Mouse (Mus musculus) stomach, embryonic 15.5 days (tissue): ENCODE measurements at regions not wholly inside any gene's neighbourhood (a gene's known extent, or its start where the extent isn't known, plus 50 kb on each side); places are given as distances from the start of the nearest gene placed in this dataset.
"Not testable (repeated sequence)": the region's sequence is repeated elsewhere in the genome, so short reads cannot be mapped to it uniquely, and the experiment has no call there.

Experiments used
- ATAC-seq: fragments of 200-750 bp; cut with Nextera tagmentation; 2 replicates; pipeline ENCODE4 v1.8.0; 2017; ENCODE audit warnings: low read depth, moderate number of reproducible peaks, moderate TSS enrichment; ENCODE audit not compliant: insufficient read depth, low FRiP score
- H3K27ac ChIP-seq: fragments of 300-500 bp; sonication (generic); 2 replicates; pipeline ENCODE4 v1.5.1; 2015; ENCODE audit warnings: mild to moderate bottlenecking, inconsistent platforms
- H3K27me3 ChIP-seq: fragments of 300-500 bp; sonication (generic); replicated peaks from 2 replicates; pipeline ENCODE4 v1.6.1; 2015; ENCODE audit warnings: inconsistent platforms
- H3K36me3 ChIP-seq: fragments of 300-500 bp; sonication (generic); 2 replicates; pipeline ENCODE4 v1.6.1; 2015; ENCODE audit warnings: inconsistent platforms
- H3K4me1 ChIP-seq: fragments of 300-500 bp; sonication (generic); 2 replicates; pipeline ENCODE4 v1.6.1; 2015; ENCODE audit warnings: inconsistent platforms
- H3K4me2 ChIP-seq: fragments of 300-500 bp; sonication (generic); 2 replicates; pipeline ENCODE4 v1.6.1; 2015; ENCODE audit warnings: mild to moderate bottlenecking, inconsistent platforms
- H3K4me3 ChIP-seq: fragments of 300-500 bp; sonication (generic); replicated peaks from 2 replicates; pipeline ENCODE4 v1.5.1; 2015; ENCODE audit warnings: inconsistent platforms
- H3K9ac ChIP-seq: fragments of 300-500 bp; sonication (generic); 2 replicates; pipeline ENCODE4 v1.6.1; 2015; ENCODE audit warnings: inconsistent platforms
- H3K9me3 ChIP-seq: fragments of 300-500 bp; sonication (generic); 2 replicates; pipeline ENCODE4 v1.6.1; 2016; ENCODE audit warnings: inconsistent platforms
- WGBS: fragments of 180-500 bp; shearing (Covaris S2); methylation state at CpG from one replicate; pipeline ENCODE4 v1.1.7; 2015; 5-methylcytosine and 5-hydroxymethylcytosine counted together

DNA sequence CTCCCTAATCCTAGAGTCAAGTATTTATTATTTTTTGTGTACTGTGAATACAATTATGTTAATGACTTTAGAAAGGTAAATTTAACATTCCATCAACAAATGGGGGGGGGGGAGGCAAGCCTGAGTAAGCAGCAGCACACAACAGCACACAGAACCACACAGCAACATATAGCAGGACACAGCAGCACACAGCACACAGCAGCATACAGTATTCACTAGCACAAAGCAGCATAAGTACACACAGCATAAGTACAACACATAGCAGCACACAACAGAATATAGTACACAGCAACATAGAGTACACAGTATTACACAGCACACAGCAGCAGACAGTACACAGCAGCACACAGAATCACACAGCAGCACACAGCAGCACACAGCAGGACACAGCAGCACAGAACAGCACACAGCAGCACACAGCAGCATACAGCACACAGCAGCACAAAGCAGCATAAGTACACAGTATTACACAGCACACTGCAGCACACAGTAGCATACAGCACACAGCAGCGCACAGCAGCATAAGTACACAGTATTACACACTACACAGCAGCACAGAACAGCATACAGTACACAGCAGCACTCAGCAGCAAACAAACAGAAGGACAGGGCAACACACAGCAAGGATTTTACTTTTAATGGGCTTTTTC is 605.7 kb downstream of the Tbl1xr1 start:
- Histone ChIP-seq H3K27me3 (no peaks in the 10 kb centered on the region), H3K36me3 (no peaks in the 10 kb centered on the region), H3K27ac (no peak overlapping the region), H3K4me1 (no peaks in the 10 kb centered on the region), H3K9me3 (no peaks in the 10 kb centered on the region), H3K4me3 (no peak overlapping the region), H3K9ac (no peak overlapping the region), H3K4me2 (no peak overlapping the region)
- ATAC-seq = no peak
- WGBS = 87% methylated on average over 1 of the region's 1 CpGs

DNA sequence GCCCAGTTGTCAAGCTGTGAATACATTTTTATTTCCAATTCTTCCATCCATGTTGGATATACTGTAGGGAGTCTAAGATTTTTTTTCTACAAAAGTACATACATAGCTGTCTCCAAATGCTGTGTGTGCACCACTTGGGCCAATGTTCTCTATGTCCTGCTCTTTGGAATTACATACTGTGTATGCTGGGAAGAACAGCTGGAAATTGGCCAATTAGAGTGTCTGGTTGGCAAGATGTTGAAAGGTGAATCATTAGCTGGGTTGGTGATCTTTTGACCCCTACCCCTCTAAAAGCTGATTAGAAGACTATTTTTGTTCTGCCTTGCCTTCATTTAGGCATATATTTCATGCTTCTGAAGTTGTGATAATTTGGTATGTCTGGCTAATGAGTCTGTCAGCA is 622.9 kb downstream of the Tbl1xr1 start:
- H3K9ac ChIP-seq = no peak overlapping the region
- no peak for ATAC-seq
- H3K36me3 ChIP-seq = no peaks in the 10 kb centered on the region
- no peak overlapping the region for H3K4me3 ChIP-seq
- H3K4me2 ChIP-seq = no peak overlapping the region
- H3K27me3 ChIP-seq = no peaks in the 10 kb centered on the region
- H3K27ac ChIP-seq = no peak overlapping the region
- H3K9me3 ChIP-seq = no peaks in the 10 kb centered on the region
- no peaks in the 10 kb centered on the region for H3K4me1 ChIP-seq

DNA sequence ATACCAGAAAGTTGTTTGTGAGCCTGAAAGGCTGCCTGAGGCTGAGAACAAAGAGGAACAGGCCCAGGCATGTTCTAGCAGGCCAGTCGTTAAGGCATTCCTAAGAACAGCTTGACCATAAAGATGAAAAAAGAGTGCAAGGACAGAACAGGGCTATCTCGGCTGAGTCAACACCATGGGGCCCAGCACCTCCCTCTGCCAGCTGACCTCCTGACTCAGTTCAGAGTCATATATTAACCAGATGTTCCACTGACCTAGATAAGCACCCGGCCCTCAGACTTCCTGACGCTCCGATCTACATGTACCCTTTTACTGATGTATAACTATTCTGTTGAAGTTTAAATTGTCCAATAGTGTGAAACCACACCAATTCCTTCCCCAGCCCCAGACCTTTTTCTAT is 625.0 kb downstream of the Tbl1xr1 start:
- H3K4me3 ChIP-seq, H3K27ac ChIP-seq, H3K9me3 ChIP-seq, ATAC-seq, H3K4me2 ChIP-seq, H3K36me3 ChIP-seq, H3K4me1 ChIP-seq, H3K27me3 ChIP-seq, H3K9ac ChIP-seq: not testable (repeated sequence)
- WGBS = 78% methylated on average over 5 of the region's 5 CpGs

DNA sequence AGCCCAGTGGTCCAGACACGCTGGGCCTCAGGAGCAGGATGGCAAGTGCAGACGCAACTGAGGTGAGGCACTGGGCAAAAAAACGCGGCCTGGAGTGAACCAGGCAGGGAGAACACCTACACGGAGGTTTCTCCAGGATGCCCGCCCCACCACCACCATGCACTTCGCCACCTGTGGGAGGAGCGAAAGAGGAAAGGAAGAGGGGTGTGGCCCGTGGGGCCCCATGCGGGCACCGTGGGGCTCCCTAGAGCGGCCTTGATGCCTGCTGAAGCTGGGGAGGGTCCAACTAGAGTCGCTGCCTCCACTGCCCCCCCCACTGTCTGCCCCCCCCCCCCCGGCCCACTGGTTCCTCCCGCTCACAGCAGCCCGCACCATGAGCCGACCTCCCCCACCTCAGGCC is 629.2 kb downstream of the Tbl1xr1 start:
- H3K4me2 ChIP-seq = no peak overlapping the region
- H3K27ac ChIP-seq = no peak overlapping the region
- H3K4me1 ChIP-seq = no peaks in the 10 kb centered on the region
- H3K36me3 ChIP-seq = no peaks in the 10 kb centered on the region
- H3K9me3 ChIP-seq = no peaks in the 10 kb centered on the region
- 0 out of 2 replicates have a peak, but pooled peaks have one; percentile 14 for ATAC-seq
- H3K4me3 ChIP-seq = no peak overlapping the region
- WGBS = 72% methylated on average over 13 of the region's 17 CpGs
- no peaks in the 10 kb centered on the region for H3K27me3 ChIP-seq
- no peak overlapping the region for H3K9ac ChIP-seq

DNA sequence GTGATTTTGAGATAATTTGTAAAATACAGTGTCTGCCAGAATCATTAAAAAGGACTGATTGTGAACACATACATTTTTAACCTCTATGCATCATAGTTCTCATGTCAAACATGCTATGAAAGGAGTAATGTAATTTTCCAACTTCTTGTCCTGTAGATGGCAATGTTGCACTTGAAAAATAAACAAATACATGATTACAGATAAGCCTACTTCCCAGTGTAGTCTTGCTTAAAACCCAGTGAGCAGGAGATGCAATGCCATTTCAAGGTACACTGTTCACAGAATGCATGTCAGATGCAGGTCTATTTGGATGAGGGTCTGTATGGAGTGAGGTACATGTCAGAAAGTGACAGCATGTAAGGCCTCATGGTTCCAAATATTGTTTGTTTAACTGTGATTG is 668.6 kb downstream of the Tbl1xr1 start:
- no peak overlapping the region for H3K27ac ChIP-seq
- no peak overlapping the region for H3K9ac ChIP-seq
- no peaks in the 10 kb centered on the region for H3K4me1 ChIP-seq
- no peak overlapping the region for H3K4me3 ChIP-seq
- no peaks in the 10 kb centered on the region for H3K36me3 ChIP-seq
- no peak for ATAC-seq
- no peaks in the 10 kb centered on the region for H3K27me3 ChIP-seq
- no peak overlapping the region for H3K4me2 ChIP-seq
- H3K9me3 ChIP-seq = no peaks in the 10 kb centered on the region
